Mouse (Mus musculus) intestine, embryonic 15.5 days (tissue): ENCODE data around the gene Cenpm. TPM values are rescaled to one million over a fixed set of nuclear protein-coding genes. Genes with fewer than 3 reads are reported as not detected.

Experiments
- ATAC-seq: fragments of 200-750 bp; cut with Nextera tagmentation; 2 replicates; pipeline ENCODE4 v1.8.0; 2017; ENCODE audit warnings: moderate TSS enrichment, moderate library complexity
- H3K27ac ChIP-seq: fragments of 300-500 bp; sonication (generic); 2 replicates; pipeline ENCODE4 v1.5.1; 2015; ENCODE audit warnings: mild to moderate bottlenecking, inconsistent platforms
- H3K27me3 ChIP-seq: fragments of 300-500 bp; sonication (generic); replicated peaks from 2 replicates; pipeline ENCODE4 v1.6.1; 2015; ENCODE audit warnings: inconsistent platforms
- H3K36me3 ChIP-seq: fragments of 300-500 bp; sonication (generic); 2 replicates; pipeline ENCODE4 v1.6.1; 2015; ENCODE audit warnings: inconsistent platforms
- H3K4me1 ChIP-seq: fragments of 300-500 bp; sonication (generic); replicated peaks from 2 replicates; pipeline ENCODE4 v1.6.1; 2015; ENCODE audit warnings: inconsistent platforms
- H3K4me2 ChIP-seq: fragments of 300-500 bp; sonication (generic); replicated peaks from 2 replicates; pipeline ENCODE4 v1.6.1; 2015; ENCODE audit warnings: mild to moderate bottlenecking, inconsistent platforms
- H3K4me3 ChIP-seq: fragments of 300-500 bp; sonication (generic); replicated peaks from 2 replicates; pipeline ENCODE4 v1.5.1; 2015; ENCODE audit warnings: inconsistent platforms
- H3K9ac ChIP-seq: fragments of 300-500 bp; sonication (generic); 2 replicates; pipeline ENCODE4 v1.6.1; 2015; ENCODE audit warnings: inconsistent platforms
- H3K9me3 ChIP-seq: fragments of 300-500 bp; sonication (generic); 2 replicates; pipeline ENCODE4 v1.6.1; 2016; ENCODE audit warnings: inconsistent platforms
- WGBS: fragments of 180-500 bp; shearing (Covaris S2); methylation state at CpG from one replicate; pipeline ENCODE4 v1.1.7; 2015; 5-methylcytosine and 5-hydroxymethylcytosine counted together
- polyA plus RNA-seq: library from polyadenylated mRNA; unstranded; fragments of >200 nt; fragmentation: Nextera tagmentation; extraction: Ambion mirVana; gene quantifications from 2 replicates; pipeline ENCODE4 v1.2.1, GENCODE M21; 2015

Cenpm gene
- polyA plus RNA-seq, 1 experiment from 2014 or later, result 49.1 TPM

GRCm38 (mm10) chr15:82220003-82220675 lies 24.4 kb downstream of the Cenpm start:
- no peak overlapping the region for H3K4me3 ChIP-seq
- H3K4me1 ChIP-seq, result peaks cover 10% of the 10 kb centered on the region
- no peaks in the 10 kb centered on the region for H3K36me3 ChIP-seq
- no peak for ATAC-seq
- H3K9me3 ChIP-seq, result no peaks in the 10 kb centered on the region
- no peak overlapping the region for H3K27ac ChIP-seq
- H3K27me3 ChIP-seq, result peaks cover 62% of the 10 kb centered on the region
- WGBS, result 78% methylated on average over 11 of the region's 12 CpGs
- no peak overlapping the region for H3K4me2 ChIP-seq
- no peak overlapping the region for H3K9ac ChIP-seq

GRCm38 (mm10) chr15:82218778-82219666 lies 25.5 kb downstream of the Cenpm start:
- H3K4me1 ChIP-seq, result peaks cover 3% of the 10 kb centered on the region
- WGBS, result 76% methylated on average over 26 of the region's 26 CpGs
- no peak overlapping the region for H3K4me3 ChIP-seq
- ATAC-seq, result no peak
- H3K4me2 ChIP-seq, result no peak overlapping the region
- H3K36me3 ChIP-seq, result no peaks in the 10 kb centered on the region
- no peak overlapping the region for H3K27ac ChIP-seq
- H3K9ac ChIP-seq, result no peak overlapping the region
- H3K9me3 ChIP-seq, result no peaks in the 10 kb centered on the region
- peaks cover 57% of the 10 kb centered on the region for H3K27me3 ChIP-seq

- Histone ChIP-seq H3K4me3 (no peak overlapping the region), H3K9ac (no peak overlapping the region), H3K4me2 (no peak overlapping the region), H3K36me3 (no peaks in the 10 kb centered on the region), H3K4me1 (no peaks in the 10 kb centered on the region), H3K27me3 (peaks cover 61% of the 10 kb centered on the region), H3K9me3 (no peaks in the 10 kb centered on the region), H3K27ac (no peak overlapping the region)
- 41% methylated on average over 9 of the region's 9 CpGs for WGBS
- ATAC-seq, result no peak
These were observed 26.6 kb downstream of the Cenpm start for GRCm38 (mm10) chr15:82217980-82218379.

- Histone ChIP-seq H3K9ac (no peak overlapping the region), H3K4me1 (peaks cover 9% of the 10 kb centered on the region), H3K4me3 (no peak overlapping the region), H3K9me3 (no peaks in the 10 kb centered on the region), H3K36me3 (no peaks in the 10 kb centered on the region), H3K27ac (no peak overlapping the region), H3K4me2 (no peak overlapping the region), H3K27me3 (peaks cover 64% of the 10 kb centered on the region)
- no peak for ATAC-seq
- 25% methylated on average over 7 of the region's 7 CpGs for WGBS
These were observed 27.5 kb downstream of the Cenpm start for GRCm38 (mm10) chr15:82217039-82217438.

- H3K4me3 ChIP-seq, result no peak overlapping the region
- H3K27me3 ChIP-seq, result peaks cover 71% of the 10 kb centered on the region
- no peaks in the 10 kb centered on the region for H3K9me3 ChIP-seq
- 55% methylated on average over 20 of the region's 20 CpGs for WGBS
- H3K4me2 ChIP-seq, result no peak overlapping the region
- no peaks in the 10 kb centered on the region for H3K36me3 ChIP-seq
- H3K4me1 ChIP-seq, result peaks cover 16% of the 10 kb centered on the region
- no peak for ATAC-seq
- no peak overlapping the region for H3K9ac ChIP-seq
- no peak overlapping the region for H3K27ac ChIP-seq
These were observed 28.3 kb downstream of the Cenpm start for GRCm38 (mm10) chr15:82216142-82216827.

- Histone ChIP-seq H3K27me3 (peaks cover 74% of the 10 kb centered on the region), H3K9ac (no peak overlapping the region), H3K4me2 (no peak overlapping the region), H3K36me3 (no peaks in the 10 kb centered on the region), H3K9me3 (no peaks in the 10 kb centered on the region), H3K27ac (no peak overlapping the region), H3K4me3 (no peak overlapping the region), H3K4me1 (peaks cover 16% of the 10 kb centered on the region)
- WGBS, result 35% methylated on average over 11 of the region's 11 CpGs
- ATAC-seq, result no peak
These were observed 29.1 kb downstream of the Cenpm start for GRCm38 (mm10) chr15:82215332-82216046.

- peaks cover 16% of the 10 kb centered on the region for H3K4me1 ChIP-seq
- no peak overlapping the region for H3K4me2 ChIP-seq
- ATAC-seq, result no peak
- no peak overlapping the region for H3K27ac ChIP-seq
- H3K9me3 ChIP-seq, result no peaks in the 10 kb centered on the region
- H3K9ac ChIP-seq, result no peak overlapping the region
- peaks cover 84% of the 10 kb centered on the region for H3K27me3 ChIP-seq
- H3K36me3 ChIP-seq, result no peaks in the 10 kb centered on the region
- no peak overlapping the region for H3K4me3 ChIP-seq
- 17% methylated on average over 4 of the region's 4 CpGs for WGBS
These were observed 31.3 kb downstream of the Cenpm start for GRCm38 (mm10) chr15:82213222-82213621.

GRCm38 (mm10) chr15:82212752-82213063 lies 31.8 kb downstream of the Cenpm start, which contains the start of gene Shisa8:
TSS of gene Shisa8 (minus strand) at chr15:82212815.
- H3K4me1 ChIP-seq, result peaks cover 16% of the 10 kb centered on the region
- peaks cover 86% of the 10 kb centered on the region for H3K27me3 ChIP-seq
- H3K4me2 ChIP-seq, result peak within 1 kb of the TSS; percentile 74
- ATAC-seq, result peak; percentile 46
- WGBS, result 0% methylated on average over 6 of the region's 34 CpGs
- H3K36me3 ChIP-seq, result no peaks in the 10 kb centered on the region
- H3K9ac ChIP-seq, result no peak within 1 kb of the TSS
- no peaks in the 10 kb centered on the region for H3K9me3 ChIP-seq
- H3K27ac ChIP-seq, result no peak within 1 kb of the TSS
- peak within 1 kb of the TSS; percentile 36 for H3K4me3 ChIP-seq

GRCm38 (mm10) chr15:82211911-82212751 lies 32.4 kb downstream of the Cenpm start:
- Histone ChIP-seq H3K27me3 (peaks cover 89% of the 10 kb centered on the region), H3K36me3 (no peaks in the 10 kb centered on the region), H3K27ac (no peak overlapping the region), H3K4me2 (peak overlapping the region; percentile 74), H3K4me3 (peak overlapping the region; percentile 36), H3K4me1 (peaks cover 19% of the 10 kb centered on the region), H3K9ac (no peak overlapping the region), H3K9me3 (no peaks in the 10 kb centered on the region)
- under 1% methylated on average over 110 of the region's 112 CpGs for WGBS
- ATAC-seq, result peak; percentile 57

GRCm38 (mm10) chr15:82211281-82211680 lies 33.3 kb downstream of the Cenpm start:
- Histone ChIP-seq H3K9me3 (no peaks in the 10 kb centered on the region), H3K27ac (no peak overlapping the region), H3K4me1 (peaks cover 25% of the 10 kb centered on the region), H3K4me3 (peak overlapping the region; percentile 36), H3K4me2 (peak overlapping the region; percentile 74), H3K9ac (no peak overlapping the region), H3K36me3 (no peaks in the 10 kb centered on the region), H3K27me3 (peaks cover 89% of the 10 kb centered on the region)
- ATAC-seq, result no peak
- WGBS, result 2% methylated on average over 11 of the region's 11 CpGs

- no peak overlapping the region for H3K4me2 ChIP-seq
- H3K9me3 ChIP-seq, result no peaks in the 10 kb centered on the region
- H3K27me3 ChIP-seq, result peaks cover 89% of the 10 kb centered on the region
- peaks cover 28% of the 10 kb centered on the region for H3K4me1 ChIP-seq
- 0 out of 2 replicates have a peak, but pooled peaks cover 2% of the 10 kb centered on the region for H3K36me3 ChIP-seq
- no peak overlapping the region for H3K4me3 ChIP-seq
- ATAC-seq, result no peak
- no peak overlapping the region for H3K27ac ChIP-seq
- H3K9ac ChIP-seq, result no peak overlapping the region
- 52% methylated on average over 1 of the region's 1 CpGs for WGBS
These were observed 33.7 kb downstream of the Cenpm start for GRCm38 (mm10) chr15:82210801-82211200.
